Mouse (Mus musculus) cerebellum, adult 18-20 months (tissue): ENCODE measurements at regions not wholly inside any gene's neighbourhood (a gene's known extent, or its start where the extent isn't known, plus 50 kb on each side); places are given as distances from the start of the nearest gene placed in this dataset.

Source experiments
- DNase-seq, 2 experiments: peaks; one replicate each; pipeline ENCODE4 v3.0.0; 2021

GRCm38 (mm10) chr13:107685231-107685630 lies 359.0 kb upstream of the Smim15 start:
- no peak for DNase-seq

- DNase-seq: no peak
Observed at GRCm38 (mm10) chr13:107683909-107684308, 360.3 kb upstream of the Smim15 start.

GRCm38 (mm10) chr13:107681719-107682118 lies 362.5 kb upstream of the Smim15 start:
- no peak for DNase-seq

- no peak for DNase-seq
Observed at GRCm38 (mm10) chr13:107678860-107679259, 365.4 kb upstream of the Smim15 start.

- no peak for DNase-seq
Observed at GRCm38 (mm10) chr13:107677091-107677470, 367.2 kb upstream of the Smim15 start.

GRCm38 (mm10) chr13:107676310-107677090 lies 367.7 kb upstream of the Smim15 start:
- DNase-seq: no peak

GRCm38 (mm10) chr13:107672166-107672565 lies 372.1 kb upstream of the Smim15 start:
- DNase-seq: peak; percentile 69 to 73

- DNase-seq: no peak
Observed at GRCm38 (mm10) chr13:107668509-107668908, 375.7 kb upstream of the Smim15 start.

- no peak for DNase-seq
Observed at GRCm38 (mm10) chr13:107665775-107666174, 378.5 kb upstream of the Smim15 start.

- DNase-seq: no peak
Observed at GRCm38 (mm10) chr13:107664197-107664596, 380.0 kb upstream of the Smim15 start.

GRCm38 (mm10) chr13:107663745-107664144 lies 380.5 kb upstream of the Smim15 start:
- no peak for DNase-seq

- DNase-seq: no peak
Observed at GRCm38 (mm10) chr13:107661414-107661813, 382.8 kb upstream of the Smim15 start.

GRCm38 (mm10) chr13:107645865-107646645 lies 398.2 kb upstream of the Smim15 start:
- DNase-seq: peak; percentile 10 to 17

GRCm38 (mm10) chr13:107645121-107645864 lies 399.0 kb upstream of the Smim15 start:
- no peak for DNase-seq

- DNase-seq: no peak
Observed at GRCm38 (mm10) chr13:107644705-107645104, 399.5 kb upstream of the Smim15 start.

GRCm38 (mm10) chr13:107641926-107642657 lies 402.2 kb upstream of the Smim15 start:
- peak; percentile 33 to 38 for DNase-seq

GRCm38 (mm10) chr13:107639620-107640019 lies 404.6 kb upstream of the Smim15 start:
- no peak for DNase-seq

GRCm38 (mm10) chr13:107637269-107637668 lies 407.0 kb upstream of the Smim15 start:
- DNase-seq: no peak

- DNase-seq: no peak
Observed at GRCm38 (mm10) chr13:107635114-107635513, 409.1 kb upstream of the Smim15 start.

GRCm38 (mm10) chr13:107627073-107627472 lies 417.2 kb upstream of the Smim15 start:
- DNase-seq: no peak

- no peak for DNase-seq
Observed at GRCm38 (mm10) chr13:107626670-107627069, 417.6 kb upstream of the Smim15 start.

- no peak for DNase-seq
Observed at GRCm38 (mm10) chr13:107621337-107621736, 422.9 kb upstream of the Smim15 start.

GRCm38 (mm10) chr13:107620887-107621286 lies 423.4 kb upstream of the Smim15 start:
- no peak for DNase-seq
